Mouse (Mus musculus) kidney, embryonic 16.5 days (tissue): ENCODE data around the gene Epb41l1. TPM values are rescaled to one million over a fixed set of nuclear protein-coding genes. Genes with fewer than 3 reads are reported as not detected.

ENCODE experiments used
- ATAC-seq: fragments of 200-750 bp; cut with Nextera tagmentation; 2 replicates; pipeline ENCODE4 v1.8.0; 2017; ENCODE audit warnings: moderate TSS enrichment; ENCODE audit not compliant: low FRiP score, low TSS enrichment
- H3K27ac ChIP-seq: fragments of 300-500 bp; sonication (generic); 2 replicates; pipeline ENCODE4 v1.5.1; 2014; ENCODE audit warnings: low read length
- H3K27me3 ChIP-seq: fragments of 300-500 bp; sonication (generic); 2 replicates; pipeline ENCODE4 v1.6.1; 2014; ENCODE audit warnings: low read length, control low read depth, mixed read lengths; ENCODE audit not compliant: insufficient read depth
- H3K36me3 ChIP-seq: fragments of 300-500 bp; sonication (generic); 2 replicates; pipeline ENCODE4 v1.6.1; 2014; ENCODE audit warnings: low read length, control low read depth, mixed read lengths; ENCODE audit not compliant: insufficient read depth
- H3K4me1 ChIP-seq: fragments of 300-500 bp; sonication (generic); 2 replicates; pipeline ENCODE4 v1.6.1; 2014; ENCODE audit warnings: low read length, control low read depth, mixed read lengths; ENCODE audit not compliant: insufficient read depth
- H3K4me2 ChIP-seq: fragments of 300-500 bp; sonication (generic); replicated peaks from 2 replicates; pipeline ENCODE4 v1.6.1; 2014; ENCODE audit warnings: low read depth, low read length
- H3K4me3 ChIP-seq: fragments of 300-500 bp; sonication (generic); 2 replicates; pipeline ENCODE4 v1.5.1; 2014; ENCODE audit warnings: mild to moderate bottlenecking, low read length
- H3K9ac ChIP-seq: fragments of 300-500 bp; sonication (generic); replicated peaks from 2 replicates; pipeline ENCODE4 v1.6.1; 2014; ENCODE audit warnings: low read length
- H3K9me3 ChIP-seq: fragments of 300-500 bp; sonication (generic); 2 replicates; pipeline ENCODE4 v1.6.1; 2016; ENCODE audit warnings: low read length, control low read depth
- WGBS: fragments of 180-500 bp; shearing (Covaris S2); extraction: QIAGEN DNeasy Blood & Tissue Kit; methylation state at CpG from one replicate; pipeline ENCODE4 v1.1.7; 2014; 5-methylcytosine and 5-hydroxymethylcytosine counted together
- polyA plus RNA-seq: library from polyadenylated mRNA; unstranded; fragments of >200 nt; fragmentation: Nextera tagmentation; extraction: Ambion mirVana; gene quantifications from 2 replicates; pipeline ENCODE4 v1.2.1, GENCODE M21; 2015

The Epb41l1 gene
- polyA plus RNA-seq, 1 experiment from 2014 or later, result 2.1 TPM

DNA sequence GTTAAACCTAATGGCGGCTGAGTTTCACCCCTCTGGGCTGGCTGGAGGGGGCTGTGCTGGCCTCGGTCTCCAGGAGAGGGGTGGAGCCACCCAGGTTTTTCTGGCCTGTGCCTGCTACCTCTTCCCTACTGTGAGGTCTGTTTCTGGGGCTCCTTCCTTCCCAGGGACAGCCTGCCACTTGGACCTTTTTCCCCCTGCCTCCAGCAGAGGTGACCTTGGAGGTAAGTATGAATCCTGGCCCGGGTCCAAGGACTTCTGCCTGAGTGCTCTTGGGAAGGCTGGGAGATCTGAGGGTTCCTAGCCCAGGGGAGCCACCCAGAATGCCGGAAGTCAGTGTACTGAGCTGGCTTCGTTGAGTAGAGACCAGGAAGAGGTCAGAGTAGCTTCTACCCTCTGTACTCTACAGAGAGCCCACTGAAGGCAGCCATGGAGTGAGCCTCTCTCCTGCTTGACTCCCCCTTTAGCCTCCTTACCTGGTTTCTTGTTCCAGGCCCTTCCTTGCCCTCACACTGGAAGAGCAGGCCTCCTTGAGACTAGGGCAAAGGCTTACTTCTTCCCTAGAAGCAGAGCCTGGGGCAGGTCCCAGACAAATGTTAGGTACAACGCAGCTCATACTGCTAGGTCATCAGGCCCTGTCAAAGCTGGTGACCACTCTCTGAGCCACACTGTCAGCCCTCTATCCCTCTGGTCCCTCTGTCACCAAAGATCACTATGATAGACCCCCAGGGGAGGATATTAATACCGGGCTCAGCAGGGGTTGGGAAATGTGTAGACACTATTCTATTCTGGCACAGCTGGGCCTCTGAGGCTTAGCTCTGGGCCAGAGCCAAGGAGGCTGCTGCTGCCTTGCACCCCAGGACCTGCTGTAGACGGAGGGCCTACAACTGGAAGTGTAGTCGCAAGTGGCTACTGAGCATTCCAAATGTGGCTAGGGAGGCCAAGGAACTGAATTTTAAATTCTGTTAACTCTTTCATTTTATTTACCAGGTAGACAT lies 12.5 kb downstream of the Epb41l1 start:
- peak; percentile 95 for ATAC-seq
- WGBS, result 49% methylated on average over 9 of the region's 9 CpGs
- Histone ChIP-seq H3K27ac (peak overlapping the region; percentile 97), H3K27me3 (no peaks in the 10 kb centered on the region), H3K9ac (peak overlapping the region; percentile 33), H3K36me3 (no peaks in the 10 kb centered on the region), H3K4me1 (peaks cover 27% of the 10 kb centered on the region), H3K4me2 (peak overlapping the region; percentile 26), H3K4me3 (no peak overlapping the region), H3K9me3 (no peaks in the 10 kb centered on the region)

DNA sequence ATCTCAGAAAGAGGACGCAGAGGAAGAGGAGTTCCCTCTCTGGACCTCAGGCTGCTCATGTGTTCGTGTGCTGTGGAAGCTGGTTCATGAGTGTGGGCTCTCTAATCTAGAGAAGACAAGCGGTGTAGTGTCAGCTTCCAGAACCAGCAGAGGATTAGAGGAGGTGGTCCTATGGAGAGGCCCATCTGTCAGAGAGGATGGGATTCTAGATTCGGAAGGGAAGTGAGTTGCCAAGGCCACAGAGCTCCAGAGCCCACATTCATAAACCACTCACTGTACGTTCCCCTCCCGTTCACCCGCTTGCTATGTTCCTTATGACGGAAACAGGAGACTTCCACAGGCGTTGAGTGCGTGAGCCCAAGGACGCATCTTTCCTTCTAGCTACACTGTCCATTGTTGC lies 16.9 kb downstream of the Epb41l1 start:
- Histone ChIP-seq H3K9ac (no peak overlapping the region), H3K4me2 (no peak overlapping the region), H3K27me3 (no peaks in the 10 kb centered on the region), H3K9me3 (no peaks in the 10 kb centered on the region), H3K4me3 (no peak overlapping the region), H3K36me3 (no peaks in the 10 kb centered on the region), H3K4me1 (peaks cover 16% of the 10 kb centered on the region), H3K27ac (no peak overlapping the region)
- no peak for ATAC-seq
- WGBS, result 91% methylated on average over 11 of the region's 11 CpGs

DNA sequence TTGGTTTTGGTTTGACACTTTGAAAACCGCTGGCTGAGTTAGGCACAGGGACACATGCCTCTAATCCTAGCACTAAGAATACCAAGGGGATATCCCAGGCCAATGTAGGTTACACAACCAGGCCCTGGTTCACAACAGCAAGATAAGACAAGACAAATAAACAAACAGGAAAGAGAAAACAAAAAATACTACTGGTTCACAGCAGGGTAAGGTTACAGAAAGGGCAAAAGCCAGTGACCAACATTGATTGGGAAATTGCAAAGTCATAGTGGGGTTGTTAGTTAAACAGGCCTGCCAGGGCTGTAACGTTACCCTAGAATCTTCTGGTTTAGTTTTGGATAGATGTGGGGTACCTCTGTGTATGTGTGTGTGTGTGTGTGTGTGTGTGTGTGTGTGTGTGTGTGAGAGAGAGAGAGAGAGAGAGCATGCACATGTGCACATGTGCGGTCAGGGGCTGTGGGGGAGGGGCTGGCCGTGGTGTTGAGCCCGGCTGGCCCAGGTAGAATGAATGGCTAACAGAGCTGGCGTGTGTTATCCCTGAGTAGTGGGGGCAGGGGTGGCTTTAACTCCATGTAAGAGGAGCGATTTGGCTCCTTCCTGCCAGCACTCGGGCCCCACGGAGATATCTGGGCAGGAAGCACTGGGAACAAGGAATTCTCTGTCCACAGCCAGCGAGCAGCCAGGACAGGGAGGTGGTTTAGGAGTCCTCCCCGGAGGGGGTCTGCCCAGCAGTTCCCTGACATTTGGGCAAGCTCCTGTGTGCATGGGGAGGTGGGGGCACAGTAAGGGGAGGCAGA lies 19.2 kb downstream of the Epb41l1 start:
- Histone ChIP-seq H3K27me3 (no peaks in the 10 kb centered on the region), H3K9ac (no peak overlapping the region), H3K36me3 (0 out of 2 replicates have a peak, but pooled peaks cover under 1% of the 10 kb centered on the region), H3K9me3 (no peaks in the 10 kb centered on the region), H3K4me3 (no peak overlapping the region), H3K27ac (no peak overlapping the region; the same call in 1 of the 2 replicates), H3K4me1 (peaks cover 5% of the 10 kb centered on the region; the same call in 1 of the 2 replicates), H3K4me2 (no peak overlapping the region)
- 0 out of 2 replicates have a peak, but pooled peaks have one; percentile 39 for ATAC-seq
- 29% methylated on average over 11 of the region's 11 CpGs for WGBS

DNA sequence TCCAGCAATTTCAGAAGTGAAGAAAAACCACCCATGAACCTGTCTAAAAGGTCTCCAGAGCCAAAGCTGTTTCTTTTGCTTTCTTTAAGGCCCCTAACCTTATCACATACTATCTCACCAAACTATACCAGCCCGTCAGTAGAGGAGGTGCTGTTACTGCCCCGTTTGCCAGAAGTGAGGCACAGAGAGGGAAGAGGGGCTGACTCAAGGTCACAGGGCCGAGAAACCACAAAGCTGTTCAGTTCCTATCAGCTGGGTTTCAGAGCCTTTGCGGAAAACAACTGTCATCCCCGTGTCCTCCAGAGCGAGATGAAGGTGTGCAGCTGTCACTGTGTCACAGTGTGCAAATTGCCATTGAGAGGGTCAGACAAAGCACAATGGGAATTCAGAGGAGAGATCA lies 21.2 kb downstream of the Epb41l1 start:
- ATAC-seq, result no peak
- Histone ChIP-seq H3K4me1 (peaks cover 6% of the 10 kb centered on the region), H3K4me2 (no peak overlapping the region), H3K27ac (no peak overlapping the region), H3K9ac (no peak overlapping the region), H3K27me3 (no peaks in the 10 kb centered on the region), H3K4me3 (no peak overlapping the region), H3K36me3 (peaks cover 8% of the 10 kb centered on the region), H3K9me3 (no peaks in the 10 kb centered on the region)
- 36% methylated on average over 6 of the region's 6 CpGs for whole genome bisulfite sequencing

DNA sequence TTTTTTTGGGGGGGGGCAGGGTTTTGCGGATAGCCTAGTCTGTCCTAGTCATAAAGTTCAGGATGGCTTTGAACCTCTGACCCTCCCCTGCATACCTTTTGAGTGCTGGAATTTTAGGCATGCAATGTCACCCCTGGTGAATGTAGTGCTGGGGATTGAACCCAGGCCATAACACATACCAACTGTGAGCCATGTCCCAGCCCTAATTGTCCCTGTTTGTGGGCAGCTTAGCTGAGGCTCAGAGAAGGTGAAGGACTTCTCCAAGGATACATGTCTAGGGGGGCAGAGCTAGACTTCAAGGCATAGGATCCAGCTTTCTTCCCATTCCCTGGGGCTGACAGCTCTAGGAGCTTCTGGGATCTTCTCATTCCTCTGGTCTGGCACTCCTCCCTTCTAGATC lies 22.6 kb downstream of the Epb41l1 start:
- WGBS, result 39% methylated on average over 1 of the region's 1 CpGs
- no peaks in the 10 kb centered on the region for H3K27me3 ChIP-seq
- H3K9ac ChIP-seq, result no peak overlapping the region

DNA sequence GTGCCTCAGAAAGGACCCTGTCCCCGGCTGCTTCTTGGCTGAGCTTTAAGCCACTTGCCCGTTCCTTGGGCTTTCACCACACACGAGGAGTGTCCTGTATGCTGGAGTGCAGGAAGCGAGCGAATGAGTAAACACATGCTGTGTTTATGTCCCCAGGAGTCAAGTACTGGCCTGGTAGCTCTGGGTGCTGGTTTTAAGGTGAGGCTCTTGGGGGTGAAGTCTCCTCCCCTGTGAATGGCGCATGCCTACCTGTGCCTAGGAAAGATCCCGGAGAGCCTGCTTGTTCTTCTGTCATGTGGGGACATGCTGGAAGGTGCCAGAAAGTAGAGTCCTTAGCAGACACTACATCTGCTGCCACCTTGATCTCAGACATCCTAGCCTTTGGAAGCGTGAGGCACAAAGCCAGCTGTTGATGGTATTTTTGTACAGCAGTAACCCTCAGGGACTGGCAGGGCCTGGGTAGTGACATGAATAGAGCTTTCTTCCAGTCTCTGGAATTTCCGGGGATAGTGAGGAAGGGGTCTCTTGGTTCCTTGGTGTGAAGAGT lies 25.9 kb downstream of the Epb41l1 start:
- H3K4me2 ChIP-seq, result no peak overlapping the region
- H3K4me3 ChIP-seq, result no peak overlapping the region
- no peaks in the 10 kb centered on the region for H3K9me3 ChIP-seq
- ATAC-seq, result no peak
- no peaks in the 10 kb centered on the region for H3K27me3 ChIP-seq
- H3K36me3 ChIP-seq, result peaks cover 8% of the 10 kb centered on the region
- no peak overlapping the region for H3K9ac ChIP-seq
- H3K27ac ChIP-seq, result peak overlapping the region; percentile 80
- peaks cover 6% of the 10 kb centered on the region; the same call in 1 of the 2 replicates for H3K4me1 ChIP-seq
- WGBS, result 79% methylated on average over 9 of the region's 9 CpGs

More for the DNA sequence above, 22.6 kb downstream of the Epb41l1 start:
- Histone ChIP-seq H3K4me1 (peaks cover 11% of the 10 kb centered on the region), H3K4me3 (no peak overlapping the region), H3K4me2 (no peak overlapping the region), H3K9me3 (no peaks in the 10 kb centered on the region), H3K36me3 (peaks cover 8% of the 10 kb centered on the region), H3K27ac (no peak overlapping the region)
- ATAC-seq, result no peak

DNA sequence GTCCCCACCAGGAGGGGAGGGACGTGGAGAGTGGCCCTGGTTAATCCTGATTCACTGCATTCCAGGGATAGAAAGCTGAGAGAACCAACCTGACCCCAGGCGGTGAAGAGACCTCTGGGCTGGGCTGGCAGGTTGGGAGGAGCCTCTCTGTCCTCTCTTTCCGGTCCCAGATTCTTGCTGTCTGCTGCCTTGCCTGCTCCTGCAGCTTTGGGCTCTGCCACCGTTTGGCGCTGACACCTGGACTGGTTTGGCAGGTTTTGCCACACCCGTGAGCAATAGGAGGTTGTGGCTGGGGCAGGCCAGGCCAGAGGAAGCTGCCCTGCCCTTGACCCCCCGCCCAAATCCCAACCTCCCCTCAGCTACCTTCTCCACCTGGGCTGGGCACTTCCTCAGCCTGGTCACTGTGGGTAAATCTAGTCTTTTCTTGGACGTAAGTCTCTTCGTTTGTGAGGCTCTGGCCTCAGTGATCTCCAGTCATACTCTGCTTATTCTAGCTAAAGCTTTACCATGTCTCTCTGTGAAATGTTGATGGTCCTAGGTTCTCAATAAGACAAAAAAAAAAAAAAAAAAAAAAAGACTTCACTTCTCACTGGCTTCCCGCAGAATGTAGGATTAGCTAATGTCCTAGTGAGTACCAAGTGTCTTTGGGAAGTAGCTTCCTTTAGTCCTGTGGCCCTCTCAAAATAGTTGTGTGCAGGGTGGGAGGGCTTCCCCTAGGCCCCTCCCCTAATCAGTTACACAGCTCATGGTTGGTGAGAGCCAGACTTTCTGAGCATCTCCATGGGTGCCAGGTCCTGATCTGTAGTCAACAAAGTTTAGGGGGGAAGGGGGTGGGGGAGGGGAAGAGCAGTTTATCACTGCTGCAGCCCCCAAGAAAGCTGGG lies 26.9 kb downstream of the Epb41l1 start:
- ATAC-seq, result peak; percentile 76
- Histone ChIP-seq H3K9ac (no peak overlapping the region), H3K4me2 (no peak overlapping the region)

DNA sequence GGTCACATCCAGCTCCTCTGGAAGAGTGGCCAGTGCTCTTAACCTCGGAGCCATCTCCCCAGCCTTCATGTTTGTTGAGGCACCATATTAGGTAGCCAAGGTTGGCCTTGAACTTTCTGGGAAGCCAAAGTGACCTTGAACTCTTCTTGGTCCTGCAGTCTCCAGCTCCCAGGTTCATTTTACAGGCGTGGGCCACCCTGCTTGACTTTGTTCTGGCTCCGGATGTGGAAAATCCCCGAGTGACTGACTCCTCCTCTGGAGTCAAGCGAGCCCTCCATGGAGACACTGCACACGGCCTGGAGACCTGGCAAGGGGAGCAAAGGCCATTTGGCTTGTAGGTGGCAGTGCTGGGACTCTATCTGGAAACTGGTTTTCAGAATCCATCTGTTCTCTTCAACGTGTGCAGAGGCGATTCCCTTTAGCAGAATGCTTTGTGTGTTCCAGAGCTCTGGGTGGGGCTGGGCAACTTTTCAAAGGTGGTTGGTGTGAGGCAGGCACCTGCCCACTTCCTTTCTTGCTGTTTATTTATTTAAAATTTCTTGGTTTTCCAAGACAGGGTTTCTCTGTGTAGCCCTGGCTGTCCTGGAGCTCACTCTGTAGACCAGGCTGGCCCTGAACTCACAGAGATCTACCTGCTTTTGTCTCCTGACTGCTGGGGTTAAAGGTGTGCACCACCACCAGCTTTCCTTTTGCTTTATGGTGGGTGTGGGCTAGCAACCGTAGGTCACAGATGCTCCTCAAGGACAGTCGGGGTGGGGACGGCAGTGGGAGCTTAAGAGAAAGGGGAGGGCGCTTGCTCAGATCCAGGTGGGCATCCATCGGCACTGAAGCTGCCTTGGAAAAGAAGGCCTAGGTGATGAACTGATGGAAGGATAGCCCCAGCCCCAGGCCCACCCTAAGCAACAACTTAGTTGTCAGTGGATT lies 30.8 kb downstream of the Epb41l1 start:
- Histone ChIP-seq H3K4me3 (no peak overlapping the region), H3K9me3 (no peaks in the 10 kb centered on the region), H3K27ac (no peak overlapping the region), H3K4me1 (peaks cover 6% of the 10 kb centered on the region; the same call in 1 of the 2 replicates), H3K36me3 (no peaks in the 10 kb centered on the region), H3K4me2 (no peak overlapping the region), H3K27me3 (no peaks in the 10 kb centered on the region), H3K9ac (no peak overlapping the region)
- WGBS, result 73% methylated on average over 13 of the region's 13 CpGs
- ATAC-seq, result no peak

More for the DNA sequence above, 26.9 kb downstream of the Epb41l1 start:
- H3K36me3 ChIP-seq, result peaks cover 8% of the 10 kb centered on the region
- no peaks in the 10 kb centered on the region for H3K27me3 ChIP-seq
- H3K4me3 ChIP-seq, result no peak overlapping the region
- H3K27ac ChIP-seq, result peak overlapping the region; percentile 80
- H3K4me1 ChIP-seq, result peaks cover 6% of the 10 kb centered on the region; the same call in 1 of the 2 replicates
- 22% methylated on average over 10 of the region's 10 CpGs for WGBS
- no peaks in the 10 kb centered on the region for H3K9me3 ChIP-seq
